Mouse (Mus musculus): Measurements from ENCODE around the gene Abcc9. TPM values are rescaled to one million over a fixed set of nuclear protein-coding genes. Genes with fewer than 3 reads are reported as not detected.

Abcc9 gene
- polyA plus RNA-seq (2012; rRNA removed): 7.2 and 9.4 TPM in 2 replicates

DNA sequence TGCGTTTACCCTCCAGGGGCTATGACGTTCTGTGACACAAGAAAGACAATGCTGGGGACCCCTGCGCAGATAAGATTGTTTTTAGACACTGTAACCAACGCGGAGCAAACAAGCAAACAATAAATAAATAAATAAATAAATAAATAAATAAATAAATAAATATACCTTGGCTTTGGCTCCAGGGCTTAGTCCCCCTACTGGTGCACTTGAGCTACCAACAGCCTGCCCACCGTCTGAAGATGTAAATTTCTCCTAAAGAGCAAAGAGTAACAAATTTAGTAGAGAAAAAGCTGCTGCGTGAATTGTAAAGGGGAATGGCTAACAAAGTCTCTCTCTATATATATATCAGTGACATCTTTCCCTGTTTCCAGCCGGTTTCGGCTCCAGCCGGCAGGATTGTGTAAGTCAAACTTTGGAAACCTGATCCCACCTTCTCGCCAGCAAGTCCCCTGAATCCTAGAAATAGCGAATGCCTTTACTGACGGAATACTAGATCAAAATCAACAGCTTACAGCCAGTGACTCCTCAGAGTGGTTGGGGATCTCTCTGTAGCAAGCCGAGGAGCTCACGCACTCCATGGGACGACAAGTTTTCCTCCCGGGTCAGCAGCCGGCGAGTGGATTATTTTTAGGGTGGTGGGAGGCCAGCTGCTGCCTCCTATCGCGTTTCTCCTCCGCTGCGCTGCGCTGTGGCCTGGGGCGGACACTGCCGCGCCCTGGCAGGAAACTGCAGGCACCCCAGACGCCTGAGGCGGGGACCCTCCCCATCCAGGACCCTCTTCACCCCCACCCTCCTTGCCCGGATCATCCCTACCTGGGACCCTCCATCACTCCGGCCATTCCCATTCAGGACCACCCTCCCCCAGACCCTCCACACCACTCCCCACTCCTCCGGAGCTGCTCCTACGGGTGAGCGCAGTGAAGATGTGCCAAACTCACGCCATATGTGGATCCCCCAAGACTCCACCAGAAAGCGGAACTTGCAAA, at the start of gene Abcc9:
TSS of gene Abcc9 (minus strand) at position 664 of the 986 bp plus-strand sequence.
- no peak for DNase-seq (ENCODE audit: low read depth)

DNA sequence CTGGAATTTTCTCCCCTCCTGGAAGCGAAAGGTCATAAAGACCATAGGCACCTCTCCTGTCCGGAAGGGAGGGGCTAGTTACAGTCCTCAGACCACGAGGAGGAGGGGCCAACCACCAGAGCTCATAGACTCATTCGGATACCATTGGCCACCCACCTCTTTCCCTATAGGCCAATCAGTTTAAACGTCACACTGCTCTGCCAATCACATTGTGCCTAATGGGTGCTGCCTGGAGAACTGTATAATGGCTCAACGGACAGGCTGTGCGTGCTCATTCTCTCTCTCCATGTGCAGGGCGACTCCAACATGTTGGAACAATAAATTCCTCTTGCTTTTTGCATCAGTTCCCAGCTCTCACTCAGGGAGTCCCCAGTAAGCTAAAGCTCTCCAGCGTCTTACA, 49.2 kb upstream of the Abcc9 start:
- no peak for DNase-seq (ENCODE audit: low read depth)

- DNase-seq (ENCODE audit: low read depth): no peak
These were observed 46.1 kb upstream of the Abcc9 start for GRCm38 (mm10) chr6:142748057-142748708.

GRCm38 (mm10) chr6:142747165-142747564, 45.0 kb upstream of the Abcc9 start:
- no peak for DNase-seq (ENCODE audit: low read depth)

GRCm38 (mm10) chr6:142746765-142747164, 44.6 kb upstream of the Abcc9 start:
- DNase-seq (ENCODE audit: low read depth): no peak

DNA sequence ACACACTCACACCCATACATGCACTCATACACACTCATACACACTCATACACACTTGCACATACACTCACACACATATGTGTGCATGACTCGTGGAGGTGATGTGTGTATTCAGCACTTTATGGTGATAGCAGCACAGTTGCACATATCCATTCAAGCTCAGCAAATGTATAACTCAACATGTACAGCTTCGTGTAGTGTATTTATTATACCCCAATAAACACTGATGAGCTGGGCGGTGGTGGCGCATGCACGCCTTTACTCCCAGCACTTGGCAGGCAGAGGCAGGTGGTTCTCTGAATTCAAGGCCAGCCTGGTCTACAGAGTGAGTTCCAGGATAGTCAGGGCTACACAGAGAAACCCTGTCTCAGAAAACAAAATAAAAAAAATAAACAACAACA, 43.4 kb upstream of the Abcc9 start:
- DNase-seq (ENCODE audit: low read depth): no peak

GRCm38 (mm10) chr6:142743193-142743592, 41.1 kb upstream of the Abcc9 start:
- no peak for DNase-seq (ENCODE audit: low read depth)

- DNase-seq (ENCODE audit: low read depth): no peak
These were observed 39.6 kb upstream of the Abcc9 start for GRCm38 (mm10) chr6:142741763-142742162.

DNA sequence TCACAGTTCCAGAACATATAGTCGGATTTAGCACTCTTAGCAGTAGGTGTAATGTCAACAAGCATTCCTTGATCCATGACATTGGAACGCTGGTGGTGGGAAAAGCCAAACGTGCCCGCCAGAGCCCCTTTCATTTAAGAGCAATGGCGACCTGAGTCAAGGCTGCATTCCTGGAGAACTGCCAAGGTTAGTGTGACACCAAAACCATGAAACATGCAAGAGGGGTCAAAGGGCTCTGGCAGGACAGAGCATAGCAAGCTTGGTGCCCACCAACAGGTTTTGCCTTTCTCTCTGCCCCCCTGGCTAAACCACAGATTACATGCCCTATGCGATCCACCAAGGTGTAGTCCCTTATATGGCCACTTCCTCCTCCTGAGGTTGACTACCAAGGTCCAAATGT, 36.5 kb upstream of the Abcc9 start:
- DNase-seq (ENCODE audit: low read depth): no peak

- DNase-seq (ENCODE audit: low read depth): no peak
These were observed 36.1 kb upstream of the Abcc9 start for GRCm38 (mm10) chr6:142738225-142738624.

DNA sequence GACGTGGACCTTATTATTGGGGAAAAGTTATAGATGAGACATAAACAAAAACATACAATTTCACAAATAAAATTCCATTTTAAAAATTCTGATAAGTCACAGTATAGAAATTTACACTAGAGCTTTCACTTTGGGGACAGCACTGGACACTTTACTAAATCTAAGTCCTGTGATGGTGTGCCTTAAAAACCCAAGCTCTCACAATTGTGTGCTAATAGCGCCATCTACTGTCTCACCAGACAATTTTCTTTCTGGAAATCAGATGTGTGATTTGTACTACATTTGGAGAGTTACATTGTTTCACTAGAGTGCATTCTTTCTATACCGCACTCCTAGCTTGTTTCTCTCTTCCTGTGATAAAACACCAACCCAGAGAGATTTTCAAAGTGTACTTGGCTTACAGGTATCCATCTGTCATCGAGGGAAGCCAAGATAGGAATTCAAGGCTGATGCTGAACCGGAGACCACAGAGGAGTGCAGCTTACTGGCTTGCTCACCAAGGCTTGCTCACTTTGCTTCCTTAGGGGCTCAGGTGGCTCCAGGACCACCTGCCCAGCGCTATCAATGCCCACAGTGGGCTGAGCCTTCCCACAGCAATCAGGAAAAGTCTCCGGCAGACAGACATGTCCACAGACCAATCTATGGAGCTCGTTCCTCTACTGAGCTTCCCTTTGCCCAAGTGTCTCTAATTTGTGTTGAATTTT, 33.3 kb upstream of the Abcc9 start:
- no peak for DNase-seq (ENCODE audit: low read depth)

DNA sequence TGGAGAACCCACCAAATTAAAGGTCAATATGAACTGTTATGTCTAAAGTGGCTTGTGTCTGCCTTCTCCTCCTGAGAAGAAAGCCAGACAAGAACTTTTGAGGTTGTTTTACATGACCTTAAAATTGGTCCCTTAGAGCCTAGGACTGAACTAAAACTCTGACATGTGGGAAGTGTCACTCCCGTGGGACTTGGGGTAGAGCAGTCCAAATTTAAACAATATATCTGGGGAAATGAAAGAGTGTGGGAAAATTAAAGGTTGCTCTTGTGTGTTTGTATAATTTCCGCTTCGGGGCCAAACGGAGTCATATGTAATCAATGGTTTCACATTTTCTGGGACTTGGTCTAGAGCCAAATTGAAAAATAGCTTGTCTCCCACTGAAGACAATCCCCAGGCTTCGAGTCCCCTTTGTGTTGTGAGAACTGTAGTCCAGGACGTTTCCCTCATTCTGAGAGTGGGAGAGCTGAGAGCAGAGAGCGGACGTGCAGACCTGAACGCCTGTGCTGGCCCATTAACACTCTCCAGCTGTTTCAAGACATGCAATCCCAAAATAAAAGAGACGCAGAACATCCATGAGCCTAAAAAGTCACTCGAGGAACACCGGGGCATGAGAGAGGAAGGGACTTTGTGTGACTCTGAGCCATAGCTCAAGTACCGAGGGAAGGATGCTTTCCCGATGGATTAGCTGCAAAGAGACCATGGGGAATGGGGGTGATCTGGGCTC, 30.6 kb upstream of the Abcc9 start:
- no peak for DNase-seq (ENCODE audit: low read depth)

- DNase-seq (ENCODE audit: low read depth): no peak
These were observed 23.9 kb upstream of the Abcc9 start for GRCm38 (mm10) chr6:142726032-142726431.

DNA sequence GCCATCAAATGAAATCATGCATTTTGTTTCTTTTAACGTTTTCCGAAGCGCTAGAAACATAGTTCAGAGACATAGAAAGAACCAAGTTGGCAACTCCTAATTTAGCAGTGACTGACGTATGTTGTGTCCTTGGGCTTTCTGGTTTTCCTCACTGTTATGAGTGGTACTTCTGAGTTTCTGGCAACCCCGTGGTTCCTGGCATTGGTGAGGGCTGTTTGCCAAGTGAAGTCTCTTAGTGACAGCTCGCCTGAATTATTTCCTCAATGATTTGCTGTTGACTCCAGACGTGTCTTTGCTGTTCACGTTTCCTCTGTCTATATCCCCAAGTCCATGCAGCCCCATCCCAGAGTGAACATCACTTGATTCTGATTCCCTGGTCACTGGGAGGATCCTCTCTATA, 19.6 kb upstream of the Abcc9 start:
- no peak for DNase-seq (ENCODE audit: low read depth)

- DNase-seq (ENCODE audit: low read depth): no peak
These were observed 18.5 kb upstream of the Abcc9 start for GRCm38 (mm10) chr6:142720641-142721040.

GRCm38 (mm10) chr6:142718167-142718566, 16.1 kb upstream of the Abcc9 start:
- DNase-seq (ENCODE audit: low read depth): no peak

GRCm38 (mm10) chr6:142717186-142717585, 15.1 kb upstream of the Abcc9 start:
- no peak for DNase-seq (ENCODE audit: low read depth)

- no peak for DNase-seq (ENCODE audit: low read depth)
These were observed 12.9 kb upstream of the Abcc9 start for GRCm38 (mm10) chr6:142715026-142715425.

DNA sequence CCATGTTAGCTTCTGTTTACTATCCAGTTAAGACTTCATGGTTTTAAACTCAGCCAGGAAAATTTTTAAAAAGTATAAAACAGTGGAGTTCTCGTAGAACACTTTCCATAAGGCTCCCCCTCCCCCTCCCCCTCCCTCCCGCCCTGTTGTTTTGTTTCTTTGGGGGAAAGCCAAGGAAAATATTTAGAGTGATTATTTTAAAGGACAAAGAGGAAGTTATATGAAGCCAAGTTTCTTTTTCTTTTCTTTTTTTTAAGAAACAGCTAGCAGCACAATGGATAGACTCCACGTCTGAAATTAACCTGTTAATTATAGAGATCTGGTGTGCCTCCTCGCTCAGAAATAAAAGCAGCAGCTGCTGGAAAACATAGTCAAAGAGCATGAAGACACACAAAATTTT, 9.0 kb upstream of the Abcc9 start:
- DNase-seq (ENCODE audit: low read depth): no peak

DNA sequence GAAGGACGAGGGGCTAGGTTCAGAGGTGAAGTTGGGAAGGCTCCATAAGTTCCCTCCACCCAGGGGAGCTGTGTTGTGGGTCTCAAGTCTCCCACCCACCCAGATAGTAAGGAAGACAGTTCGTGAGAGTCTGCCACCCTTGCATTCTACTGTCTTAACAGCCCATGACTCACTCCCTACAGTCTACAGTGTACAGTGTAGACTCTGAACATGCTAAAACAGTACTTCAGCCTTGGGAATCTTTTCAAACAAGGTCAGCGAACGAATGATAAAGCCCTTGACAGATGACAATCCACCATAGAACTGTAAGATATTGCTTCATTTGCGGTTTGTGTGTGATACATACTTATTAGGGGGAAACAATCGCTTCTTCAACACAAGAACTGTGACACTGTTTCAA, 8.6 kb upstream of the Abcc9 start:
- no peak for DNase-seq (ENCODE audit: low read depth)

GRCm38 (mm10) chr6:142708369-142708768, 6.3 kb upstream of the Abcc9 start:
- DNase-seq (ENCODE audit: low read depth): no peak

DNA sequence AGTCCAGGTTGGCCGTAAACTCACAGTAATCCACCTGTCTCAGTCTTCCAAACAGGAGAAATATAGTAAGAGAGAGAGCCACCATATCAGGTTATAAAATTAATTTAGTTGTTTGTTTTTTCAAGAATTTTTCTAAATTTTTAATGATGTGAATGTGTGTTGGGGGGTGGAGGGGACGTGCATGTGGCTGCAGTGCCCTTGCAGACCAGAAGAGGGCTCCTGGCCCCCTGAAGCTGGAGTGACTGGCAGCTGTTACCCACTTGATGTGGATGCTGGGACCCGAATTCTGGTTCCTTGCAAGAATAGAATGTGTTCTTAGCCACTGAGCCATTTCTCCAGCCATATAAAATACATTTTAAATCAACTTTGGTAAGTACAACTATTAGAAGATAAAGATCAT, 4.6 kb upstream of the Abcc9 start:
- no peak for DNase-seq (ENCODE audit: low read depth)
